Mouse (Mus musculus): ENCODE results near the gene Wars. TPM values are rescaled to one million over a fixed set of nuclear protein-coding genes. Genes with fewer than 3 reads are reported as not detected.
A peak's percentile ranks its signal among the peaks of the same experiment; 100 is the strongest.

Wars gene
- polyA plus RNA-seq, 1 experiment from 2014 or later = 94.2 TPM

GRCm38 (mm10) chr12:108887077-108887476 is 6.9 kb downstream of the Wars start:
- Histone ChIP-seq H3K4me3 (ENCODE audit: low read depth, low read length) (no peak overlapping the region), H3K27ac (ENCODE audit: low read length) (peak overlapping the region; percentile 2; the same call in 1 of the 2 replicates), H3K27me3 (ENCODE audit: control insufficient read depth, insufficient read depth, low read length) (no peaks in the 10 kb centered on the region), H3K4me1 (ENCODE audit: control insufficient read depth, insufficient read depth, low read length) (0 out of 2 replicates have a peak, but pooled peaks cover 2% of the 10 kb centered on the region), H3K9ac (replicated peaks; ENCODE audit: low read depth, low read length) (no peak overlapping the region), H3K9me3 (ENCODE audit: control insufficient read depth, low read depth, low read length) (no peaks in the 10 kb centered on the region), H3K4me2 (replicated peaks; ENCODE audit: low read depth, low read length) (no peak overlapping the region), H3K36me3 (ENCODE audit: control insufficient read depth, insufficient read depth, low read length) (peaks cover 53% of the 10 kb centered on the region)
- ATAC-seq (ENCODE audit: insufficient number of reproducible peaks, insufficient read depth, low FRiP score, low read depth) = peak; percentile 91
- 71% methylated on average over 4 of the region's 4 CpGs for WGBS

- Histone ChIP-seq H3K36me3 (ENCODE audit: control insufficient read depth, insufficient read depth, low read length) (peaks cover 53% of the 10 kb centered on the region), H3K4me3 (ENCODE audit: low read depth, low read length) (no peak overlapping the region), H3K4me1 (ENCODE audit: control insufficient read depth, insufficient read depth, low read length) (0 out of 2 replicates have a peak, but pooled peaks cover 2% of the 10 kb centered on the region), H3K9ac (replicated peaks; ENCODE audit: low read depth, low read length) (no peak overlapping the region), H3K27me3 (ENCODE audit: control insufficient read depth, insufficient read depth, low read length) (no peaks in the 10 kb centered on the region), H3K9me3 (ENCODE audit: control insufficient read depth, low read depth, low read length) (no peaks in the 10 kb centered on the region), H3K4me2 (replicated peaks; ENCODE audit: low read depth, low read length) (no peak overlapping the region), H3K27ac (ENCODE audit: low read length) (no peak overlapping the region)
- no peak for ATAC-seq (ENCODE audit: insufficient number of reproducible peaks, insufficient read depth, low FRiP score, low read depth)
- 97% methylated on average over 1 of the region's 1 CpGs for WGBS
These were observed 8.1 kb downstream of the Wars start for GRCm38 (mm10) chr12:108885906-108886305.

- Histone ChIP-seq H3K9ac (replicated peaks; ENCODE audit: low read depth, low read length) (no peak overlapping the region), H3K4me2 (replicated peaks; ENCODE audit: low read depth, low read length) (no peak overlapping the region), H3K4me3 (ENCODE audit: low read depth, low read length) (no peak overlapping the region), H3K9me3 (ENCODE audit: control insufficient read depth, low read depth, low read length) (no peaks in the 10 kb centered on the region), H3K4me1 (ENCODE audit: control insufficient read depth, insufficient read depth, low read length) (0 out of 2 replicates have a peak, but pooled peaks cover 2% of the 10 kb centered on the region), H3K27ac (ENCODE audit: low read length) (no peak overlapping the region), H3K27me3 (ENCODE audit: control insufficient read depth, insufficient read depth, low read length) (no peaks in the 10 kb centered on the region), H3K36me3 (ENCODE audit: control insufficient read depth, insufficient read depth, low read length) (peaks cover 58% of the 10 kb centered on the region)
- ATAC-seq (ENCODE audit: insufficient number of reproducible peaks, insufficient read depth, low FRiP score, low read depth) = no peak
- 82% methylated on average over 8 of the region's 8 CpGs for WGBS
These were observed 11.2 kb downstream of the Wars start for GRCm38 (mm10) chr12:108882776-108883175.

GRCm38 (mm10) chr12:108881192-108881591 is 12.8 kb downstream of the Wars start:
- Histone ChIP-seq H3K27ac (ENCODE audit: low read length) (no peak overlapping the region; the same call in 1 of the 2 replicates), H3K9ac (replicated peaks; ENCODE audit: low read depth, low read length) (no peak overlapping the region), H3K4me3 (ENCODE audit: low read depth, low read length) (no peak overlapping the region), H3K27me3 (ENCODE audit: control insufficient read depth, insufficient read depth, low read length) (no peaks in the 10 kb centered on the region), H3K4me1 (ENCODE audit: control insufficient read depth, insufficient read depth, low read length) (no peaks in the 10 kb centered on the region), H3K9me3 (ENCODE audit: control insufficient read depth, low read depth, low read length) (no peaks in the 10 kb centered on the region), H3K4me2 (replicated peaks; ENCODE audit: low read depth, low read length) (no peak overlapping the region), H3K36me3 (ENCODE audit: control insufficient read depth, insufficient read depth, low read length) (peaks cover 43% of the 10 kb centered on the region)
- ATAC-seq (ENCODE audit: insufficient number of reproducible peaks, insufficient read depth, low FRiP score, low read depth) = no peak
- WGBS = 79% methylated on average over 3 of the region's 3 CpGs

GRCm38 (mm10) chr12:108880606-108881005 is 13.4 kb downstream of the Wars start:
- Histone ChIP-seq H3K9me3 (ENCODE audit: control insufficient read depth, low read depth, low read length) (no peaks in the 10 kb centered on the region), H3K36me3 (ENCODE audit: control insufficient read depth, insufficient read depth, low read length) (peaks cover 38% of the 10 kb centered on the region), H3K4me1 (ENCODE audit: control insufficient read depth, insufficient read depth, low read length) (no peaks in the 10 kb centered on the region), H3K27ac (ENCODE audit: low read length) (peak overlapping the region; percentile 33; the same call in 1 of the 2 replicates), H3K9ac (replicated peaks; ENCODE audit: low read depth, low read length) (no peak overlapping the region), H3K27me3 (ENCODE audit: control insufficient read depth, insufficient read depth, low read length) (no peaks in the 10 kb centered on the region), H3K4me2 (replicated peaks; ENCODE audit: low read depth, low read length) (no peak overlapping the region), H3K4me3 (ENCODE audit: low read depth, low read length) (no peak overlapping the region)
- peak; percentile 86 for ATAC-seq (ENCODE audit: insufficient number of reproducible peaks, insufficient read depth, low FRiP score, low read depth)
- 84% methylated on average over 5 of the region's 5 CpGs for WGBS

- 79% methylated on average over 4 of the region's 4 CpGs for WGBS
- ATAC-seq (ENCODE audit: insufficient number of reproducible peaks, insufficient read depth, low FRiP score, low read depth) = no peak
- peaks cover 45% of the 10 kb centered on the region for H3K36me3 ChIP-seq (ENCODE audit: control insufficient read depth, insufficient read depth, low read length)
These were observed 14.8 kb downstream of the Wars start for GRCm38 (mm10) chr12:108879138-108879537.

GRCm38 (mm10) chr12:108873122-108873521 is 20.9 kb downstream of the Wars start:
- no peak overlapping the region for H3K27ac ChIP-seq (ENCODE audit: low read length)
- peaks cover 51% of the 10 kb centered on the region for H3K36me3 ChIP-seq (ENCODE audit: control insufficient read depth, insufficient read depth, low read length)
- ATAC-seq (ENCODE audit: insufficient number of reproducible peaks, insufficient read depth, low FRiP score, low read depth) = no peak
- no peak overlapping the region for H3K4me3 ChIP-seq (ENCODE audit: low read depth, low read length)
- no peaks in the 10 kb centered on the region for H3K9me3 ChIP-seq (ENCODE audit: control insufficient read depth, low read depth, low read length)
- H3K4me2 ChIP-seq (replicated peaks; ENCODE audit: low read depth, low read length) = no peak overlapping the region
- WGBS = 81% methylated on average over 5 of the region's 5 CpGs
- no peaks in the 10 kb centered on the region for H3K27me3 ChIP-seq (ENCODE audit: control insufficient read depth, insufficient read depth, low read length)
- no peak overlapping the region for H3K9ac ChIP-seq (replicated peaks; ENCODE audit: low read depth, low read length)
- no peaks in the 10 kb centered on the region for H3K4me1 ChIP-seq (ENCODE audit: control insufficient read depth, insufficient read depth, low read length)

More at GRCm38 (mm10) chr12:108879138-108879537, 14.8 kb downstream of the Wars start:
- Histone ChIP-seq H3K27ac (ENCODE audit: low read length) (no peak overlapping the region), H3K4me1 (ENCODE audit: control insufficient read depth, insufficient read depth, low read length) (no peaks in the 10 kb centered on the region), H3K4me3 (ENCODE audit: low read depth, low read length) (no peak overlapping the region), H3K9me3 (ENCODE audit: control insufficient read depth, low read depth, low read length) (no peaks in the 10 kb centered on the region), H3K4me2 (replicated peaks; ENCODE audit: low read depth, low read length) (no peak overlapping the region), H3K27me3 (ENCODE audit: control insufficient read depth, insufficient read depth, low read length) (no peaks in the 10 kb centered on the region), H3K9ac (replicated peaks; ENCODE audit: low read depth, low read length) (no peak overlapping the region)

GRCm38 (mm10) chr12:108869575-108869974 is 24.4 kb downstream of the Wars start:
- Histone ChIP-seq H3K4me2 (replicated peaks; ENCODE audit: low read depth, low read length) (no peak overlapping the region), H3K36me3 (ENCODE audit: control insufficient read depth, insufficient read depth, low read length) (peaks cover 65% of the 10 kb centered on the region), H3K4me1 (ENCODE audit: control insufficient read depth, insufficient read depth, low read length) (no peaks in the 10 kb centered on the region), H3K4me3 (ENCODE audit: low read depth, low read length) (no peak overlapping the region), H3K27me3 (ENCODE audit: control insufficient read depth, insufficient read depth, low read length) (no peaks in the 10 kb centered on the region), H3K9ac (replicated peaks; ENCODE audit: low read depth, low read length) (no peak overlapping the region), H3K27ac (ENCODE audit: low read length) (no peak overlapping the region), H3K9me3 (ENCODE audit: control insufficient read depth, low read depth, low read length) (no peaks in the 10 kb centered on the region)
- WGBS = 88% methylated on average over 2 of the region's 2 CpGs
- ATAC-seq (ENCODE audit: insufficient number of reproducible peaks, insufficient read depth, low FRiP score, low read depth) = no peak

- 65% methylated on average over 6 of the region's 6 CpGs for WGBS
- no peaks in the 10 kb centered on the region for H3K27me3 ChIP-seq (ENCODE audit: control insufficient read depth, insufficient read depth, low read length)
- peaks cover 74% of the 10 kb centered on the region for H3K36me3 ChIP-seq (ENCODE audit: control insufficient read depth, insufficient read depth, low read length)
- H3K9ac ChIP-seq (replicated peaks; ENCODE audit: low read depth, low read length) = no peak overlapping the region
- no peak overlapping the region for H3K4me3 ChIP-seq (ENCODE audit: low read depth, low read length)
- H3K9me3 ChIP-seq (ENCODE audit: control insufficient read depth, low read depth, low read length) = no peaks in the 10 kb centered on the region
- no peaks in the 10 kb centered on the region for H3K4me1 ChIP-seq (ENCODE audit: control insufficient read depth, insufficient read depth, low read length)
- peak overlapping the region; percentile 66; the same call in 1 of the 2 replicates for H3K27ac ChIP-seq (ENCODE audit: low read length)
- H3K4me2 ChIP-seq (replicated peaks; ENCODE audit: low read depth, low read length) = no peak overlapping the region
- no peak for ATAC-seq (ENCODE audit: insufficient number of reproducible peaks, insufficient read depth, low FRiP score, low read depth)
These were observed 28.9 kb downstream of the Wars start for GRCm38 (mm10) chr12:108865007-108865494.

All from stomach, embryonic 14.5 days (tissue).